In the genomic region with DNA sequence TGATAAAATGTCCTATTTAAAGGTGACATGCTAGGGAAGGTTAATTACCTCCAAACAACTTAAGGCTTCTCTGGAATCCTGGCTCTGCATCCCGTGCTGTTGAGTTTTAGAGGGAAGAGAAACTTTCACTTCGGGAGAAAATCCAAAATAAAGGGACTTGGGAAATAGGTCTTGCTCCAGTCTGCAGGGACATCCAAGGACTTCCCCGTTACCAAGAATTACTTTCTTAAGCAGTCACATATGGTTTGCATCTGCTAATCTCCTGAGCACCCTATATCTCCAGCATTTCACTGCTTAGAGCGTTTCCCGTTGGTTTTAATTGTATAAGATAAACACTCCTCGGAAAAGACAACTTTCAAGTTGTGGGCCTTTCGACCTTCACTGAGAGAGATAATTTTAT, we compare ENCODE assay signal across 33 mouse cellular contexts.
"Had no signal": no experiment of that assay in that cellular context is flagged by ENCODE, and none has a peak within 500 bp of the region (broad histone marks: within the 10 kb centered on the region; RNA-seq: fewer than 3 reads in every experiment).

No protein-coding gene starts in this region.

- DNase-seq: heart, postnatal 10 days; heart, postnatal 36 days; heart, postnatal 4 days; kidney, adult 11 months; kidney, adult 18-20 months; kidney, adult 2 months; kidney, adult 8-10 months; kidney, postnatal 10 days; kidney, postnatal 14 days; kidney, postnatal 25 days; kidney, postnatal 36 days; kidney, postnatal 4 days; layer of hippocampus, adult 9-11 months; layer of hippocampus, postnatal 36 days had no signal

- H3K4me1 ChIP-seq: heart, embryonic 12.5 days; heart, embryonic 13.5 days; heart, embryonic 15.5 days; hindbrain, embryonic 10.5 days; hindbrain, embryonic 12.5 days; hindbrain, embryonic 15.5 days; intestine, embryonic 15.5 days had no signal

- H3K9ac ChIP-seq: heart, embryonic 12.5 days; heart, embryonic 13.5 days; heart, embryonic 15.5 days; hindbrain, embryonic 12.5 days; hindbrain, embryonic 13.5 days; hindbrain, embryonic 14.5 days; hindbrain, embryonic 15.5 days; intestine, embryonic 15.5 days; kidney, embryonic 15.5 days had no signal

- H3K4me3 ChIP-seq: heart, embryonic 12.5 days; heart, embryonic 13.5 days; heart, embryonic 15.5 days; hindbrain, embryonic 10.5 days; hindbrain, embryonic 12.5 days; hindbrain, embryonic 13.5 days; hindbrain, embryonic 15.5 days; intestine, embryonic 15.5 days; kidney, embryonic 15.5 days; layer of hippocampus, adult 2 months; left cerebral cortex, adult 2 months had no signal

- H3K36me3 ChIP-seq: heart, embryonic 12.5 days; heart, embryonic 13.5 days; heart, embryonic 15.5 days; hindbrain, embryonic 10.5 days; hindbrain, embryonic 12.5 days; hindbrain, embryonic 13.5 days; hindbrain, embryonic 15.5 days; intestine, embryonic 15.5 days; kidney, embryonic 15.5 days had no signal

- ATAC-seq: hindbrain, embryonic 16.5 days; hindbrain, postnatal 0 days; inflammation-experienced regulatory T-cells, adult 6 months; intestine, embryonic 15.5 days; intestine, embryonic 16.5 days; intestine, postnatal 0 days had no signal

- H3K27me3 ChIP-seq: heart, embryonic 12.5 days; heart, embryonic 13.5 days; heart, embryonic 15.5 days; hindbrain, embryonic 12.5 days; hindbrain, embryonic 13.5 days; hindbrain, embryonic 15.5 days; intestine, embryonic 15.5 days; kidney, embryonic 15.5 days had no signal

- H3K27ac ChIP-seq: heart, embryonic 13.5 days; heart, embryonic 15.5 days; hindbrain, embryonic 10.5 days; hindbrain, embryonic 12.5 days; hindbrain, embryonic 13.5 days; hindbrain, embryonic 14.5 days; hindbrain, embryonic 15.5 days; hindbrain, postnatal 0 days; intestine, embryonic 15.5 days; kidney, embryonic 15.5 days; kidney, postnatal 0 days; layer of hippocampus, adult 2 months; left cerebral cortex, adult 2 months had no signal

- H3K9me3 ChIP-seq: heart, embryonic 12.5 days; heart, embryonic 13.5 days; heart, embryonic 15.5 days; hindbrain, embryonic 10.5 days; hindbrain, embryonic 12.5 days; hindbrain, embryonic 13.5 days; hindbrain, embryonic 15.5 days; intestine, embryonic 15.5 days; kidney, embryonic 15.5 days had no signal

- H3K4me2 ChIP-seq: heart, embryonic 11.5 days; heart, embryonic 12.5 days; heart, embryonic 13.5 days; heart, embryonic 15.5 days; hindbrain, embryonic 12.5 days; hindbrain, embryonic 13.5 days; hindbrain, embryonic 14.5 days; hindbrain, embryonic 15.5 days; intestine, embryonic 15.5 days; kidney, embryonic 15.5 days had no signal
